Mouse (Mus musculus) MEL (cell line): ENCODE results near the gene Notch2.

ENCODE experiments used
- CHD1 ChIP-seq: IDR thresholded peaks from 2 replicates; pipeline ENCODE4 v1.6.1; 2012; ENCODE audit warnings: low read depth, mild to moderate bottlenecking, inconsistent platforms, low read length, improper control_type of control experiment
- CTCF ChIP-seq, 3 experiments: IDR thresholded peaks in 2 of 3; conservative IDR thresholded peaks in 1 of 3; 2 replicates each; pipeline ENCODE4 v1.5.1; 2011 to 2012; ENCODE audit warnings: low read length in 3 of 3, low read depth in 2 of 3, mild to moderate bottlenecking in 2 of 3, improper control_type of control experiment in 1 of 3, inconsistent platforms in 1 of 3, mixed read lengths in 1 of 3, moderate library complexity in 1 of 3; ENCODE audit not compliant: control insufficient read depth in 1 of 3, insufficient read depth in 1 of 3, poor library complexity in 1 of 3, severe bottlenecking in 1 of 3
- EP300 ChIP-seq, 2 experiments: IDR thresholded peaks; 2 replicates each; pipeline ENCODE4 v1.6.1; 2011; ENCODE audit warnings: improper control_type of control experiment in 2 of 2, low read length in 2 of 2, low read depth in 1 of 2, mild to moderate bottlenecking in 1 of 2
- ETS1 ChIP-seq: IDR thresholded peaks from 2 replicates; pipeline ENCODE4 v1.6.1; 2012; ENCODE audit warnings: low read depth, mild to moderate bottlenecking, inconsistent platforms, low read length, improper control_type of control experiment, moderate library complexity

GRCm38 (mm10) chr3:98006973-98007372, 6.4 kb upstream of the Notch2 start:
- TF ChIP-seq ETS1 (no peak), EP300 (IDR thresholded peaks at IDR 0.05; ENCODE audit: low read depth in 1 of 2, low read length in 2 of 2) (no peak), CTCF (IDR thresholded peaks at IDR 0.05 in 2 of 3, conservative IDR thresholded peaks at IDR 0.05 in 1 of 3; ENCODE audit: control insufficient read depth in 1 of 3, insufficient read depth in 1 of 3, low read depth in 2 of 3, low read length in 3 of 3, poor library complexity in 1 of 3, severe bottlenecking in 1 of 3) (no peak), CHD1 (no peak)
